Mouse (Mus musculus) right cerebral cortex, postnatal 4 days (tissue): ENCODE results near the gene Axin1.

Experiments used
- DNase-seq: peaks from one replicate; pipeline ENCODE4 v3.0.0-alpha.2; 2022

Gene Axin1

DNA sequence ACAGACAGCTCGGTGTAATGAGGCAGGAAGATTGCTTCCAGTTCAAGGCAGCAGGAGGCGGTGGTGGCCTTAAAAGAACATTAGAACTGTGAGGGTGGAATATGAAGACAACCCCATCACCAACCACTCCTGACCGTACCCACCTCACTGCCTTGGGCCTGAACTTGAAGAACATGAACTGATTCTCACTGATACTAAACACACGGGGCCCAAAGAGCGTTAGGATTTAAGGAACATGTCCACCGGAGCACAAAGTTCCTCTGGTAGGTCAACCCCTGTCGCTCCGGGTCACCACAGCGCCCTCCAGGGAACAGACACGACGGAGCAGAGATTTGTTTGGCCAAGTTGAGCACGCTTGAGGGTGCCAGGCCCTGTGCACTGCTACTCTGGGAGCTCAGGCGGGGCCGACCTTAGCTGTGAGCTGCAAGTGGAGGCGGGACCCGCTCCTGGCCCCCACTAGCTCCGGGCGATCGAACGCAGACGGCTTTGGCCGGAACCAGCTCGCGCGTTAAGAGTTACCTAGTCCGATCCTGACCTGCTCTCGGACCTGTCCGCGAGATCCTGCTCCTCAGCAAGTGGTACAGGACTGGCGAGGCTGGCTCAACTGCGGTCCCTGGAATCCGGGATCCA lies 105.1 kb downstream of the Axin1 start:
- peak; percentile 57 for DNase-seq

DNA sequence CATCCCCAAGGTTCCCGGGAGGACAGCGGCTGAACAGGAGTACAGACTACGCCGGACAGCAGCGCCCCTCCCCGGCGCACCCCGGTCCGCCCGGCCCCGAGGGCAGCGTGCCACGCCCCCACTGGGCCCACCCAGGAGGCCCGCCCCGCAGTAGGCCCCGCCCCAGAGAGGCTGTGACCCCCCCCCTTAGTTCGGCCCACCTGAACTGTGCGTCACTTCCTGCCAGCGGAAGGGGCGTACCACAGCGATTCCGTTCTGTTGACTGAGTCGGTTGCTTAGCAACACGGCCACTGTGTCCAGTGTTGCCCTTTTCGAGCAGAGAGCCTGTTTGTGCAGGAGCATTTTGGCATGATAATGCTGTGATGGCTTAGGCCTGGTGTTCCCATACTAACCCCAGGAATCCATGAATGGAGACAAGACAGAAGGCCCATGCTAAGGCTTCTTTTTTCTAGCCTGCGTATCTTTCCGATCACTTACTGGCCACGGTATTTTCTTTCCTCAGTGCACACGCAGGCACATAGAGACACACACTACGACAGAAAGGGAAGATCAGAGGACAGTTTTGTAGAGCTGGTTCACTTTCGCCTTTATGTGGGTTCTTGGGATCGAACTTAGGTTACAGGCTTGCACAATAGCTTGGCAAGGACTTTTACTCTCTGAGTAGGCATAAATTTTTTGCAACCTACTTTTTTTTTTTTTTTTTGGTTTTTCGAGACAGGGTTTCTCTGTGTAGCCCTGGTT lies 105.8 kb downstream of the Axin1 start, which contains the start of gene Fam234a:
Fam234a (minus strand) TSS at position 142 of the 741 bp plus-strand sequence.
- peak; percentile 88 for DNase-seq
